ENCODE assay signal across 1 mouse cellular context in the genomic region with DNA sequence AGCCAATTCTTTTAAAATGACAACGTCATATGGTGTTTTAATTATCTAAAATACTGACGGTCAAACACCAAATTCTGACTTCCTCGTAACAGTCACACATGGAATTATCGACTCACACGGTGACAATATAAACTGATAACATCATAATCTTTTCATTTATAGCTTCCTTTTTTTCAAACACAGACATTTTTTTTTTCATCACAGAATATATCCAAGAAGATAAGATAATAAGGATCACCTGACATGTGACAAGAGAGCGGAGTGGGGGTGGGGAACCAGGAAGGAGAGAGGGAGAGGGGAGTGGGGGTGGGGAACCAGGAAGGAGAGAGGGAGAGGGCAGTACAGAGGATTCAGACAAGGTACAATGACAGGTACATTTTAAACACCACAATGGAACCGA.
TF ChIP-seq lines count a peak whose summit lies in the region.

No protein-coding gene starts in this region.

TF ChIP-seq in MEL, 35 proteins besides CTCF, POLR2A, EP300 and RAD21 (continued from another document):
- no peak for TF ChIP-seq NRF1 (IDR thresholded peaks at IDR 0.05; ENCODE audit: insufficient read depth, low read depth, low read length, poor library complexity, severe bottlenecking)
- TF ChIP-seq GABPA (IDR thresholded peaks at IDR 0.05; ENCODE audit: low read depth, low read length), result no peak
- no peak for TF ChIP-seq MYB (IDR thresholded peaks at IDR 0.05; ENCODE audit: low read depth, low read length)
- TF ChIP-seq ZC3H11A (IDR thresholded peaks at IDR 0.05; ENCODE audit: low read depth, low read length), result no peak
- TF ChIP-seq TAL1 (IDR thresholded peaks at IDR 0.05; ENCODE audit: low read length), result no peak
- TF ChIP-seq SMC3 (IDR thresholded peaks at IDR 0.05; ENCODE audit: low read depth, low read length), result no peak
- TF ChIP-seq ETS1 (IDR thresholded peaks at IDR 0.05; ENCODE audit: low read depth, low read length), result peak; percentile 43; the same call in 1 of the 2 replicates
- no peak for TF ChIP-seq CHD2 (IDR thresholded peaks at IDR 0.05; ENCODE audit: low read length)
- TF ChIP-seq MAZ (IDR thresholded peaks at IDR 0.05; ENCODE audit: low read depth, low read length), result no peak
- no peak for TF ChIP-seq SIN3A (IDR thresholded peaks at IDR 0.05; ENCODE audit: low read length)
- TF ChIP-seq USF1 (IDR thresholded peaks at IDR 0.05; ENCODE audit: low read depth, low read length), result peak; percentile 66; the same call in 1 of the 2 replicates
- TF ChIP-seq POLR2AphosphoS5 (IDR thresholded peaks at IDR 0.05; ENCODE audit: borderline replicate concordance, low read depth, low read length), result no peak
- no peak for TF ChIP-seq HCFC1 (IDR thresholded peaks at IDR 0.05; ENCODE audit: low read depth, low read length)
- TF ChIP-seq ZMIZ1 (IDR thresholded peaks at IDR 0.05; ENCODE audit: low read depth, low read length), result no peak
- TF ChIP-seq USF2 (IDR thresholded peaks at IDR 0.05; ENCODE audit: borderline replicate concordance in 1 of 2, insufficient read depth in 1 of 2, low read depth in 1 of 2, low read length in 2 of 2), result no peak
- TF ChIP-seq MYC (IDR thresholded peaks at IDR 0.05; ENCODE audit: low read depth, low read length), result no peak
